7 mouse cellular contexts compared by ENCODE assay signal in the genomic region with DNA sequence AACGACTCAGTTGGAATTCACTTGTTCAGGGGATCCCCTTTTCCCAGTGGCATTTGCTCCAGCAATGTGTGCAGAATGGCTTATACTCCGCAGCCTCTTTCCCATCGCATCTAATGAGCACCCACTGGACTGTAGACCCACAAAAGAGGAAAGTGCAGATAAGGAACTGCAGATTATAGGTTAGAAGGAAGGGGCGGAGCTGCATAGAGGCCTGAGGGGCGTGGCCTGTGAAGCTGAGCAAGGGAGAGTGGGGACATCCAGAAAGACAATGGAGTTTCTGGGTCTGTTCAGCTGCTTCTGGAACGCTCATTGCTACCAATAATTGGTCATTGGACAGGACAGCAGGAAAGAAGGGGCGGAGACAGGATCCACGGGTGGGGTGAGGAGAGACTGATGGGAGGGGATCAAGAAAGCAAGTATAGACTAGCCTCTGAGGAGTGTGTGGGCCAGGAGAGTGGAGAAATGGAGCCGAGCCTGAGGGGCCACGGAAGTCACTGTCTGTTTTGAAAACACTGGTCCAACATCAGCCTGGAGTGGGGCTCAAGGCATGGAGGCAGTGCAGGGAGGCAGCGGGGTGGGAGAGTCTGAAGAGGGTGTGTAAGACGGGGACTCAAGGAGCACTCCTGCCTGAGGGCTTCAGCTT. TPM values are rescaled to one million over a fixed set of nuclear protein-coding genes. Genes with fewer than 3 reads are reported as not detected.
A peak's percentile ranks its signal among the peaks of the same experiment; 100 is the strongest.
DNase-seq lines count a peak whose midpoint lies in the region; ATAC-seq and TF ChIP-seq lines count a peak whose summit lies in the region.

No protein-coding gene starts in this region.

- peak; percentile 51 for ATAC-seq in monocyte, adult 5-6 weeks (replicated peaks; ENCODE audit: insufficient number of reproducible peaks, low FRiP score, low TSS enrichment, poor library complexity, severe bottlenecking)
- ATAC-seq in forebrain, embryonic 13.5 days = no peak

- H3K9me3 ChIP-seq in MEL (replicated peaks; ENCODE audit: insufficient read depth, low read length) = no peaks in the 10 kb centered on the region
- no peaks in the 10 kb centered on the region for H3K9me3 ChIP-seq in forebrain, embryonic 13.5 days (replicated peaks)

- H3K4me2 ChIP-seq in forebrain, embryonic 13.5 days = no peak overlapping the region

- H3K4me3 ChIP-seq in MEL (ENCODE audit: control insufficient read depth in 1 of 2, insufficient read depth in 1 of 2, low read depth in 2 of 2, low read length in 2 of 2) = peak overlapping the region; percentile 58 to 88
- H3K4me3 ChIP-seq in forebrain, embryonic 13.5 days = no peak overlapping the region

- H3K27me3 ChIP-seq in MEL (ENCODE audit: control insufficient read depth in 1 of 2, insufficient read depth in 2 of 2, low read length in 2 of 2) = no peaks in the 10 kb centered on the region
- no peaks in the 10 kb centered on the region for H3K27me3 ChIP-seq in forebrain, embryonic 13.5 days

- 63% methylated on average over 12 of the region's 12 CpGs for WGBS in forebrain, embryonic 13.5 days

- peaks cover 17% of the 10 kb centered on the region for H3K79me2 ChIP-seq in MEL (ENCODE audit: control insufficient read depth, insufficient read depth, low read length, poor library complexity)

- TF ChIP-seq EP300 in MEL (IDR thresholded peaks at IDR 0.05; ENCODE audit: low read depth in 1 of 2, low read length in 2 of 2) = peak; percentile 33 to 56; a peak in 2 of 4 replicates

- no peak for TF ChIP-seq CTCF in MEL (IDR thresholded peaks at IDR 0.05 in 2 of 3, conservative IDR thresholded peaks at IDR 0.05 in 1 of 3; ENCODE audit: control insufficient read depth in 1 of 3, insufficient read depth in 1 of 3, low read depth in 2 of 3, low read length in 3 of 3, poor library complexity in 1 of 3, severe bottlenecking in 1 of 3)

- H3K4me1 ChIP-seq in MEL (ENCODE audit: control insufficient read depth in 1 of 2, insufficient read depth in 2 of 2, low read length in 2 of 2) = peaks cover 23 to 38% of the 10 kb centered on the region in 2 experiments
- peaks cover 11% of the 10 kb centered on the region; the same call in 1 of the 2 replicates for H3K4me1 ChIP-seq in forebrain, embryonic 13.5 days

- peak overlapping the region; percentile 71 for H3K9ac ChIP-seq in MEL (ENCODE audit: control insufficient read depth, low read depth, low read length, poor library complexity, severe bottlenecking)
- H3K9ac ChIP-seq in forebrain, embryonic 13.5 days = no peak overlapping the region

- no peak for TF ChIP-seq RAD21 in MEL (IDR thresholded peaks at IDR 0.05; ENCODE audit: low read depth, low read length)

- peak; percentile 80 to 84 for DNase-seq in B cell, adult 2 months
- peak; percentile 90 for DNase-seq in MEL (ENCODE audit: low read depth, low spot score)
- peak; percentile 31 for DNase-seq in heart, postnatal 4 days
- no peak for DNase-seq in frontal cortex, adult 2 months (ENCODE audit: extremely low spot score in 1 of 2, low spot score in 1 of 2)
- DNase-seq in Muller cell, postnatal 12 days (ENCODE audit: inconsistent ontology term) = no peak

- peak; percentile 31 to 74; a peak in 2 of 4 replicates for TF ChIP-seq POLR2A in MEL (IDR thresholded peaks at IDR 0.05; ENCODE audit: control insufficient read depth in 1 of 2, insufficient read depth in 1 of 2, low read depth in 1 of 2, low read length in 2 of 2, poor library complexity in 1 of 2)

- peak overlapping the region; percentile 66 for H3K27ac ChIP-seq in MEL (ENCODE audit: control insufficient read depth, low read depth, low read length)
- no peak overlapping the region for H3K27ac ChIP-seq in forebrain, embryonic 13.5 days

- H3K36me3 ChIP-seq in MEL (ENCODE audit: control insufficient read depth in 1 of 2, insufficient read depth in 2 of 2, low read length in 2 of 2) = peaks cover 0 to 25% of the 10 kb centered on the region in 2 experiments; a peak in 2 of 4 replicates
- H3K36me3 ChIP-seq in forebrain, embryonic 13.5 days (ENCODE audit: poor library complexity, severe bottlenecking) = no peaks in the 10 kb centered on the region

TF ChIP-seq in MEL, 35 proteins besides CTCF, POLR2A, EP300 and RAD21:
- peak; percentile 69 for TF ChIP-seq TCF12 (IDR thresholded peaks at IDR 0.05; ENCODE audit: low read depth, low read length)
- no peak for TF ChIP-seq MYB (IDR thresholded peaks at IDR 0.05; ENCODE audit: low read depth, low read length)
- TF ChIP-seq HCFC1 (IDR thresholded peaks at IDR 0.05; ENCODE audit: low read depth, low read length) = peak; percentile 63; the same call in 1 of the 2 replicates
- TF ChIP-seq GABPA (IDR thresholded peaks at IDR 0.05; ENCODE audit: low read depth, low read length) = no peak
- TF ChIP-seq POLR2AphosphoS5 (IDR thresholded peaks at IDR 0.05; ENCODE audit: borderline replicate concordance, low read depth, low read length) = no peak
- TF ChIP-seq USF1 (IDR thresholded peaks at IDR 0.05; ENCODE audit: low read depth, low read length) = 0 out of 2 replicates have a peak, but pooled peaks have one; percentile 30
- TF ChIP-seq SIN3A (IDR thresholded peaks at IDR 0.05; ENCODE audit: low read length) = peak; percentile 47; the same call in 1 of the 2 replicates
- TF ChIP-seq SMC3 (IDR thresholded peaks at IDR 0.05; ENCODE audit: low read depth, low read length) = no peak
- no peak for TF ChIP-seq UBTF (IDR thresholded peaks at IDR 0.05; ENCODE audit: borderline replicate concordance, insufficient read depth, low read depth, low read length)
- TF ChIP-seq MAX (IDR thresholded peaks at IDR 0.05; ENCODE audit: low read length) = peak; percentile 41; the same call in 1 of the 2 replicates
- no peak for TF ChIP-seq TAL1 (IDR thresholded peaks at IDR 0.05; ENCODE audit: low read length)
- TF ChIP-seq CHD2 (IDR thresholded peaks at IDR 0.05; ENCODE audit: low read length) = no peak
- TF ChIP-seq MYC (IDR thresholded peaks at IDR 0.05; ENCODE audit: low read depth, low read length) = 0 out of 2 replicates have a peak, but pooled peaks have one; percentile 34
- TF ChIP-seq RCOR1 (IDR thresholded peaks at IDR 0.05; ENCODE audit: low read depth, low read length) = peak; percentile 60
- no peak for TF ChIP-seq ZKSCAN1 (IDR thresholded peaks at IDR 0.05; ENCODE audit: low read depth, low read length)
- no peak for TF ChIP-seq JUND (IDR thresholded peaks at IDR 0.05; ENCODE audit: low read depth, low read length)
- TF ChIP-seq NRF1 (IDR thresholded peaks at IDR 0.05; ENCODE audit: insufficient read depth, low read depth, low read length, poor library complexity, severe bottlenecking) = 0 out of 2 replicates have a peak, but pooled peaks have one; percentile 8
- TF ChIP-seq ZC3H11A (IDR thresholded peaks at IDR 0.05; ENCODE audit: low read depth, low read length) = no peak
- TF ChIP-seq ELF1 (IDR thresholded peaks at IDR 0.05; ENCODE audit: low read depth, low read length) = peak; percentile 53; the same call in 1 of the 2 replicates
- TF ChIP-seq GATA1 (IDR thresholded peaks at IDR 0.05; ENCODE audit: low read depth, low read length) = peak; percentile 79
- TF ChIP-seq KAT2A (conservative IDR thresholded peaks at IDR 0.05; ENCODE audit: low read depth, low read length) = no peak; the same call in 1 of the 2 replicates
- TF ChIP-seq MAZ (IDR thresholded peaks at IDR 0.05; ENCODE audit: low read depth, low read length) = peak; percentile 78
- no peak for TF ChIP-seq MAFK (IDR thresholded peaks at IDR 0.05; ENCODE audit: borderline replicate concordance, low read depth, low read length)
- no peak for TF ChIP-seq MEF2A (IDR thresholded peaks at IDR 0.05; ENCODE audit: extremely low read depth, insufficient replicate concordance, low read depth, low read length, poor library complexity, severe bottlenecking)
- peak; percentile 82; the same call in 1 of the 2 replicates for TF ChIP-seq POLR2AphosphoS2 (IDR thresholded peaks at IDR 0.05; ENCODE audit: low read length)
- TF ChIP-seq NELFE (IDR thresholded peaks at IDR 0.05; ENCODE audit: low read depth, low read length) = peak; percentile 70
- TF ChIP-seq BHLHE40 (IDR thresholded peaks at IDR 0.05; ENCODE audit: borderline replicate concordance, low read depth, low read length) = peak; percentile 37; the same call in 1 of the 2 replicates
- TF ChIP-seq ETS1 (IDR thresholded peaks at IDR 0.05; ENCODE audit: low read depth, low read length) = peak; percentile 51
- TF ChIP-seq ZMIZ1 (IDR thresholded peaks at IDR 0.05; ENCODE audit: low read depth, low read length) = peak; percentile 91
- no peak for TF ChIP-seq E2F4 (IDR thresholded peaks at IDR 0.05; ENCODE audit: borderline replicate concordance, low read depth, low read length)
- TF ChIP-seq MXI1 (IDR thresholded peaks at IDR 0.05; ENCODE audit: low read depth, low read length) = peak; percentile 47; the same call in 1 of the 2 replicates
- TF ChIP-seq CHD1 (IDR thresholded peaks at IDR 0.05; ENCODE audit: low read depth, low read length) = no peak
- peak; percentile 88 for TF ChIP-seq TBP (IDR thresholded peaks at IDR 0.05; ENCODE audit: low read depth, low read length)
- TF ChIP-seq USF2 (IDR thresholded peaks at IDR 0.05; ENCODE audit: borderline replicate concordance in 1 of 2, insufficient read depth in 1 of 2, low read depth in 1 of 2, low read length in 2 of 2) = no peak
- TF ChIP-seq ZNF384 (IDR thresholded peaks at IDR 0.05; ENCODE audit: low read depth, low read length) = no peak

RNA-seq across cellular contexts. Expression of a gene that starts 3.8 kb away (rescaled TPM):
- 23.1 and 24.0 TPM in 2 replicates for total RNA-seq in MEL (2012; rRNA removed)
- 10 to 100 TPM; 37.1 to 44.3 TPM for polyA plus RNA-seq in MEL (2012; ENCODE audit: insufficient read depth in 1 of 2, insufficient read length in 2 of 2, low read depth in 1 of 2, low replicate concordance in 2 of 2, missing spikeins in 1 of 2)
- total RNA-seq in heart, postnatal 4 days (2021) = 10 to 100 TPM; 26.0 to 26.8 TPM
- 12.4 to 20.5 TPM (median 14.2 TPM) in 3 replicates for total RNA-seq in monocyte, adult 5-6 weeks (2017)
- 8.0 and 8.4 TPM in 2 replicates for polyA plus RNA-seq in forebrain, embryonic 13.5 days (2015; fragmentation: Nextera tagmentation; extraction: Ambion mirVana)
- 13.4 and 14.4 TPM in 2 replicates for polyA plus RNA-seq in frontal cortex, adult 2 months (2012; rRNA removed)

RNA-seq across cellular contexts. Expression of a gene that starts 56.5 kb away (rescaled TPM):
- 17.8 and 26.0 TPM in 2 replicates for total RNA-seq in MEL (2012; rRNA removed)
- 10 to 100 TPM in 1 of 2 experiments, not detected in 1; 13.8 TPM for polyA plus RNA-seq in MEL (2012; ENCODE audit: insufficient read depth in 1 of 2, insufficient read length in 2 of 2, low read depth in 1 of 2, low replicate concordance in 2 of 2, missing spikeins in 1 of 2)
- total RNA-seq in heart, postnatal 4 days (2021) = 10 to 100 TPM; 22.4 to 28.0 TPM
- total RNA-seq in monocyte, adult 5-6 weeks (2017) = 3.8 to 5.8 TPM (median 5.5 TPM) in 3 replicates
- polyA plus RNA-seq in forebrain, embryonic 13.5 days (2015; fragmentation: Nextera tagmentation; extraction: Ambion mirVana) = 9.1 and 9.4 TPM in 2 replicates
- polyA plus RNA-seq in frontal cortex, adult 2 months (2012; rRNA removed) = 25.5 and 30.5 TPM in 2 replicates

Comparison
In these comparisons a context has a peak if more than half of its experiments do, and no peak if none do; other contexts are left out.
1. DNase-seq: peak in B cell, adult 2 months (2 of 2), MEL (single experiment) and heart, postnatal 4 days (single experiment); none in frontal cortex, adult 2 months (0 of 2) and Muller cell, postnatal 12 days (single experiment).